Mouse (Mus musculus): ENCODE measurements around the gene Dpep2nb.
"Not testable (repeated sequence)": the region's sequence is repeated elsewhere in the genome, so short reads cannot be mapped to it uniquely, and the experiment has no call there.

The Dpep2nb gene

GRCm38 (mm10) chr8:106005875-106006274, at the start of gene Dpep2nb:
TSS of gene Dpep2nb (minus strand) at chr8:106005975.
- DNase-seq, result no peak

GRCm38 (mm10) chr8:106055038-106055437, 49.3 kb upstream of the Dpep2nb start:
- DNase-seq, result peak; percentile 69 to 70

GRCm38 (mm10) chr8:106054190-106054811, 48.5 kb upstream of the Dpep2nb start:
- DNase-seq, result peak; percentile 63 to 70

GRCm38 (mm10) chr8:106052510-106053089, 46.8 kb upstream of the Dpep2nb start:
- no peak for DNase-seq

- DNase-seq, result no peak
Measured at GRCm38 (mm10) chr8:106051068-106051467, 45.3 kb upstream of the Dpep2nb start.

GRCm38 (mm10) chr8:106049840-106050239, 44.1 kb upstream of the Dpep2nb start:
- DNase-seq, result no peak

GRCm38 (mm10) chr8:106047854-106048630, 42.3 kb upstream of the Dpep2nb start:
- DNase-seq, result no peak

GRCm38 (mm10) chr8:106046872-106047559, 41.2 kb upstream of the Dpep2nb start:
- DNase-seq, result no peak

GRCm38 (mm10) chr8:106044151-106044550, 38.4 kb upstream of the Dpep2nb start:
- DNase-seq, result no peak

GRCm38 (mm10) chr8:106043055-106043454, 37.3 kb upstream of the Dpep2nb start:
- DNase-seq, result no peak

GRCm38 (mm10) chr8:106040218-106040617, 34.4 kb upstream of the Dpep2nb start:
- DNase-seq, result no peak

GRCm38 (mm10) chr8:106039605-106040004, 33.8 kb upstream of the Dpep2nb start:
- DNase-seq, result no peak

- DNase-seq, result no peak
Measured at GRCm38 (mm10) chr8:106038721-106039120, 32.9 kb upstream of the Dpep2nb start.

GRCm38 (mm10) chr8:106022483-106022882, 16.7 kb upstream of the Dpep2nb start:
- DNase-seq, result peak; percentile 56 to 78

GRCm38 (mm10) chr8:106018039-106018438, 12.3 kb upstream of the Dpep2nb start:
- DNase-seq, result no peak

- DNase-seq, result no peak
Measured at GRCm38 (mm10) chr8:106017130-106017529, 11.4 kb upstream of the Dpep2nb start.

GRCm38 (mm10) chr8:106016284-106016683, 10.5 kb upstream of the Dpep2nb start:
- no peak for DNase-seq

GRCm38 (mm10) chr8:106012203-106012602, 6.4 kb upstream of the Dpep2nb start:
- DNase-seq, result not testable (repeated sequence)

GRCm38 (mm10) chr8:106011643-106011986, 5.8 kb upstream of the Dpep2nb start, which contains the start of gene Ddx28:
TSS of gene Ddx28 (minus strand) at chr8:106011882.
- DNase-seq, result no peak

- DNase-seq, result peak; percentile 86 to 91
Measured at GRCm38 (mm10) chr8:106010748-106011642, 5.2 kb upstream of the Dpep2nb start.

GRCm38 (mm10) chr8:106007891-106008290, 2.1 kb upstream of the Dpep2nb start:
- DNase-seq, result not testable (repeated sequence)

- no peak for DNase-seq
Measured at GRCm38 (mm10) chr8:106007135-106007534, 1.4 kb upstream of the Dpep2nb start.
